Mouse (Mus musculus) right cerebral cortex, postnatal 36 days (tissue): ENCODE data around the gene Smim26.
"Not testable (repeated sequence)": the region's sequence is repeated elsewhere in the genome, so short reads cannot be mapped to it uniquely, and the experiment has no call there.

ENCODE experiments used
- DNase-seq, 2 experiments: peaks; one replicate each; pipeline ENCODE4 v3.0.0; 2022; ENCODE audit warnings: low spot score in 2 of 2, mixed read lengths in 1 of 2

Gene Smim26

GRCm38 (mm10) chr2:144593951-144594651 lies at the start of gene Smim26:
Smim26 (plus strand) TSS chr2:144594054.
- DNase-seq, result peak; percentile 81 to 86

- no peak for DNase-seq
Observed at GRCm38 (mm10) chr2:144544630-144545029, 49.2 kb upstream of the Smim26 start.

- no peak for DNase-seq
Observed at GRCm38 (mm10) chr2:144545061-144545460, 48.8 kb upstream of the Smim26 start.

- no peak for DNase-seq
Observed at GRCm38 (mm10) chr2:144545481-144545880, 48.4 kb upstream of the Smim26 start.

- DNase-seq, result no peak
Observed at GRCm38 (mm10) chr2:144547559-144547958, 46.3 kb upstream of the Smim26 start.

GRCm38 (mm10) chr2:144550529-144550928 lies 43.3 kb upstream of the Smim26 start, which contains the start of gene Rbbp9:
Rbbp9 (minus strand) TSS chr2:144550869.
- DNase-seq, result peak; percentile 65 to 70

- no peak for DNase-seq
Observed at GRCm38 (mm10) chr2:144553905-144554304, 39.9 kb upstream of the Smim26 start.

GRCm38 (mm10) chr2:144555286-144555819 lies 38.5 kb upstream of the Smim26 start:
- DNase-seq, result no peak

GRCm38 (mm10) chr2:144555820-144556552 lies 37.9 kb upstream of the Smim26 start, which contains the start of gene Sec23b:
Sec23b (plus strand) TSS chr2:144556229.
- peak; percentile 97 for DNase-seq

GRCm38 (mm10) chr2:144588723-144589122 lies 5.1 kb upstream of the Smim26 start:
- DNase-seq, result no peak

- not testable (repeated sequence) for DNase-seq
Observed at GRCm38 (mm10) chr2:144593036-144593435, 818 bp upstream of the Smim26 start.

GRCm38 (mm10) chr2:144598006-144598405 lies 4.2 kb downstream of the Smim26 start:
- no peak for DNase-seq

GRCm38 (mm10) chr2:144599831-144600687 lies 6.2 kb downstream of the Smim26 start, which contains the start of gene Dtd1:
Dtd1 (plus strand) TSS chr2:144599897.
- DNase-seq, result peak; percentile 85 to 88

GRCm38 (mm10) chr2:144601576-144601975 lies 7.7 kb downstream of the Smim26 start:
- DNase-seq, result no peak

GRCm38 (mm10) chr2:144613956-144614355 lies 20.1 kb downstream of the Smim26 start:
- DNase-seq, result no peak

- no peak for DNase-seq
Observed at GRCm38 (mm10) chr2:144617074-144617874, 23.4 kb downstream of the Smim26 start.

- DNase-seq, result no peak
Observed at GRCm38 (mm10) chr2:144621491-144621890, 27.6 kb downstream of the Smim26 start.

GRCm38 (mm10) chr2:144633551-144633950 lies 39.7 kb downstream of the Smim26 start:
- DNase-seq, result no peak

GRCm38 (mm10) chr2:144634231-144634630 lies 40.4 kb downstream of the Smim26 start:
- no peak for DNase-seq

GRCm38 (mm10) chr2:144634729-144635128 lies 40.9 kb downstream of the Smim26 start:
- no peak for DNase-seq
